Mouse (Mus musculus) mesoderm, embryonic 11.5 days (tissue): ENCODE results near the gene Gm11939.
"Not testable (repeated sequence)": the region's sequence is repeated elsewhere in the genome, so short reads cannot be mapped to it uniquely, and the experiment has no call there.

Experiments used
- DNase-seq: peaks from one replicate; pipeline ENCODE4 v3.0.0-alpha.2; 2012; ENCODE audit warnings: low read depth, low spot score

Gm11939 gene

DNA sequence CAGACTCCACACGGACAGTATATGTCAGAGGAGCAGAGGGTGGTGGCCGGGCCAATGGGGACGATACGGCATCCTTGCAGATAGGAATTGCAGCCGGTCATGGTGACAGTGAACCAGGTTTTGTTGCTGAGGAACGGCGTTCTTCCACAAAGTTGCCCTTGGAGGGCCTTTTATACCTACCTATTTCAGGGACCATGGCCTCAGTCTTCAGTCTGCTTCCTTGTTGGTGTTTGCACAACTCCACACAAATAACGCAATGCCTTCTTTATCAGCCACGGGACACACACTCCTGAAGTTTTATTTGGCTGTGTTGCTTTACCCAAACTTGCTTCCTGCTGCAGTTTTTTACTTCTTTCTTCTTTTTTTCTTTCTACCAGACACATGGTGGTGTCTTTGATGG, at the start of gene Gm11939:
Gene Gm11939, minus strand, starts transcription at position 101 of the 400 bp plus-strand sequence.
- DNase-seq = no peak

DNA sequence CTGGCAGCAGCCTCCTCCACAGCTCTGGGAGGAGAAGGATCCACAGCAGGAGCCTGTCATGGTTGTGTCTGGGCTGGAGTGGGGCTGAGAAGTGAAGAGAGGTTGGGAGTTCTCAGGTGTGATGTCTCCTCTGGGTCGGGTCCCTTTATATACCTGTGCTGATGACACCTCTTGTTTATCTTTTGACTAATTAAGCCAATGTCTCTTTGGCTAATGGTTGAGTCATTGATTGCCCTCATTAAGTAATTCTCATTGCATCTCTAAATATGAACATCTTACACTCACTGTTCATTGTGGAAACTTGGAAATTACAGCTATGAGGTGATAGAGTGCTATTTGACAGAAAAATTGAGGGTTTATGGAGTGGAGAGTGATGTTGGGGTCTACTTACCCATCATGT, 43.9 kb upstream of the Gm11939 start, which contains the start of gene Gm11938:
Gene Gm11938, minus strand, starts transcription at position 101 of the 400 bp plus-strand sequence.
- not testable (repeated sequence) for DNase-seq

- DNase-seq = not testable (repeated sequence)
Observed at GRCm38 (mm10) chr11:99597742-99598141, 38.5 kb upstream of the Gm11939 start, which contains the start of gene Krtap9-3. Krtap9-3 (minus strand) TSS chr11:99598105.

DNA sequence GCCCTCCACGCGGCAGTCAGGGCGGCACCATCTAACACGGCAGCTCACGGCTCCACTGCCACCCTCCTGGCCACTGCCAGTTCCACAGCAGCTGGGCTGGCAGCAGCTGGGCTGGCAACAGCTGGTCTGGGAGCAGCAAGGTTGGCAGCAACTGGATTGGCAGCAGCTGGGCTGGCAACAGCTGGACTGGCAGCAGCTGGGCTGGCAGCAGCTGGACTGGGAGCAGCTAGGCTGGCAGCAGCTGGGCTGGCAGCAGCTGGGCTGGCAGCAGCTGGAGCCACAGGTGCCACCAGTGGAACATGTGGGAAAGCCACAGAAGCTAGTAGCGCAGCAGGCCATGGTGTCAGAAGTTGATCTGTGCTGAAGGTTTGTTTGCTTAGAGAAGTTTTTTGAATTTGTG, 31.7 kb upstream of the Gm11939 start, which contains the start of gene Krtap1-3:
Gene Krtap1-3, minus strand, starts transcription at position 359 of the 400 bp plus-strand sequence.
- no peak for DNase-seq

- no peak for DNase-seq
Observed at GRCm38 (mm10) chr11:99585096-99585495, 25.8 kb upstream of the Gm11939 start.

- no peak for DNase-seq
Observed at GRCm38 (mm10) chr11:99583245-99583704, 24.0 kb upstream of the Gm11939 start, which contains the start of gene Krtap1-4. Krtap1-4 (minus strand) TSS chr11:99583654.

DNA sequence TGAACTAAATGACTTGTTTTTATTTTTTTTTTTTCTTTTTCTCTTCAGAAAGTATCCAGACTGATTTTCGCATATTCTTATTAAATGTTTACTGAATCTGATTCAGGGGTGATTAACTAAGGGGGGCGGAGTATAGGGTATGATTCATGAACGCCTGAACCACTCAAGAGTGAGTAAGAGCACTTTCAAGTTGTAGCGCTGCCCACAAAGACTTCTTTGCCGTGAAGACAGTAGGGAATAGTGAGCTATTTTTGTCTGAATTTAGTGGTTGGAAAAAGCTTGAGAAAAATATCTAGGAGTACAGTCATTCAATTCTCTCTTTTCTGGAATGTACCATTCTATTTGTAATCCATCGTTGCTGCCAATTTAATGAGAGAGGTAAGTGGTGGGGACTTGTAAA, 22.3 kb upstream of the Gm11939 start:
- no peak for DNase-seq

- DNase-seq = no peak
Observed at GRCm38 (mm10) chr11:99581051-99581450, 21.8 kb upstream of the Gm11939 start.

DNA sequence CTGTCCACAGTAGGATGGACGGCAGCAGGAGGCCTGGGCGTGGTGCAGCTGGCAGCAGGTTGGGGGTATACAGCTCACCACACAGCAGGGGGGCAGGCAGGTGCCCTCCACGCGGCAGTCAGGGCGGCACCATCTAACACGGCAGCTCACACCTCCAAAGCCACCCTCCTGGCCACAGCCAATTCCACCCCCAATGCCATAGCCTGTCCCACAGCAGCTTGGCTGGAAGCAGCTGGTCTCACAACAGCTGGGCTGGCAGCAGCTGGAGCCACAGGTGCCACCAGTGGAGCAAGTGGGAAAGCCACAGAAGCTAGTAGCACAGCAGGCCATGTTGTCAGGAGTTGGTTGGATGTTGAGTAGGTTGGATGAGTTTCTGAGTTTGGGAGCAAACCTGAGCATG, 21.4 kb upstream of the Gm11939 start, which contains the start of gene Krtap1-5:
Gene Krtap1-5, minus strand, starts transcription at position 381 of the 400 bp plus-strand sequence.
- DNase-seq = no peak

- peak; percentile 79 for DNase-seq
Observed at GRCm38 (mm10) chr11:99574106-99574505, 14.8 kb upstream of the Gm11939 start.

DNA sequence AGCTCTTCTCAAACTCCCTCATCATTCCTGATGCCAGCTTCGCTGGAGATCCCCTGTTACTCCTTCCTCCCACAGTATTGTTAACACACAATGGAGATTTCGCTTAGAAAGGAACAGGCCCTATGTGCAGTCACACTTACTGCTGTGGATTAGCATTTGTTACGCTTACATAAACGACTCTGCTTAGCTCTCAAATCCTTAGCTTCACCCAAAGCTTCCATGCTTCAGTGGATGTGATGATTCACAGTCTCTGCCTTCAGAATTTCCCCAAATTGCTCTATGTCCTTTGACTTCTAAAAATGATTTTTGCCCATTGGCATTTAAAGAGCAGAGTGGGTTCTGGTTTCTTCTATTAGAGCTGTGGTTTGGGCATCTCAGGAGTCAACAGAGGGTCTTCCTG, 13.9 kb upstream of the Gm11939 start:
- DNase-seq = no peak

- no peak for DNase-seq
Observed at GRCm38 (mm10) chr11:99566530-99566929, 7.3 kb upstream of the Gm11939 start, which contains the start of gene Krtap3-1. Krtap3-1 (minus strand) TSS chr11:99566630.

DNA sequence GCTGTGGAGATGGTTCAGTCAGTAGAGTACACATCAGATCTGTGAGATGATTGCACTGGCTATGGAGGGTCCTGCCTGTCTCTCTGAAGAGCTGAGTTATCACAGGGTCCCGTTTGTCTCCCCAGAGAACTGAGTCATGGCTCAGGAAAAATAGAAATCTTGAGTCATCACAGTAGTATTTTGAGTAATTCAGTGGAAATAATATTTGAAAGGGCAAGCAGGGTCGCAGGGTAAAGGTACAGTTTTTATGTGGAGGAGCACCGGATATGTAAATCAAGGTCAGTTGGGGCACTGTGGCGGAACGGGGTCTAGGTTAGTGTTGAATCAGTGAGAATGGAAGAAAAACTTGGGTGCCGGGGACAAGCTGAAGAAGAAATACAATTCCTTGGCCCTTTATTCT, 3.3 kb upstream of the Gm11939 start:
- no peak for DNase-seq

DNA sequence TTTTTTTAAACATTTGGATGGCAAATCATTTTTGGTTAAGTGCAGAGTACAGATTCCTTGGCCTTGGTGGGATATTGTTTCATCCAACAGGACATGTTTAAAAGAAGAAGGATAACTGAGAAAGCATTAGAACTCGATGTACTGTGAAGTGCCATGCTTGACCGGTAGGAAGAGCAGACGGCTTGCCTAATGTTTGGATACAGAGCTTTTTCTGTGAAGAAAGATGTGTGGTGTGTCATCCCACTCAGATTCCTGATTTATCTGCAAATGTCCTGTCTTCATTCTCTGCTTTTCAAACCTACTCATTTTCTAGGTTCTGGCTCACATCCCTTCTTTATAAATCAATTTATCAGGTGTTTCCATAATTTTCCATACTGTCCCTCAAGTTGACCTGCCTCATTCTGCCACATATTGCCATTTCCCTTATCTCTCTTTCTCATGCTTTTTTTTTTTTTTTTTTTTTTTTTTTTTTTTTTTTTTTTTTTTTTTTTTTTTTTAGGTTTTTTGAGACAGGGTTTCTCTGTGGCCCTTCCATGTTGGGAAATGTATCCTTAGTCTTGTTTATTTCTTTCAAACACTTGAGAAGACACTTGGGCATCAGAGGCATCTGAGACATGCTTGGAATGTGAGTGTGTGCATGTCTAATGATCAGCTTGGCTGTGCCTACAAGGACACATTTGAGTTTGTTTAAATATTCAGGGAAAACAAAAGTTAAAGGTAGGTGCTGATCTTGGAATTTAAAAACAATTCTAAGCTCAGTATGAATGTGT, 1.1 kb downstream of the Gm11939 start:
- DNase-seq = no peak

- DNase-seq = no peak
Observed at GRCm38 (mm10) chr11:99556753-99557152, 2.5 kb downstream of the Gm11939 start, which contains the start of gene Krtap3-2. Krtap3-2 (minus strand) TSS chr11:99556853.

GRCm38 (mm10) chr11:99556195-99556594, 3.1 kb downstream of the Gm11939 start:
- DNase-seq = no peak

GRCm38 (mm10) chr11:99550765-99551164, 8.5 kb downstream of the Gm11939 start, which contains the start of gene Krtap3-3:
Krtap3-3 (minus strand) TSS chr11:99550865.
- DNase-seq = no peak

- DNase-seq = no peak
Observed at GRCm38 (mm10) chr11:99547892-99548291, 11.4 kb downstream of the Gm11939 start.

DNA sequence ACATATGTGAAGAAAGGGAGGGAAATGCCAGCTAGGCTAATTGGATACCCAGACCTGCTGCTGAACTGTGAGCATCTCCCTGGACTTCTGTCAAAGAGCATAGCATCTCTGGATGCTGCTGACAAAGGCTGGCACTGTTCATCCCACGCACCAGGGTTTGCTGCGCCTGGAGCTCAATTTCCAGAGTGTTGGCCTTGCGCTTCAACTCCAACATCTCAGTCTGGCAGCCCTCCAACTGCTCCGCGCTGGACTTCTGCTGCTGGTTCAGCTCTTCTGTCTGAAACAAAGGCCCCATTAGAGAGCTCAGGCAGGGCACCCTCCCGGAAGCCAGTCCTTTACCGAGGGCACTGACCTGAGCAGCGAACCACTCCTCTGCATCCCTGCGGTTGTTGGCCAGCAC, 19.5 kb downstream of the Gm11939 start:
- peak; percentile 13 for DNase-seq

GRCm38 (mm10) chr11:99521288-99521860, 37.9 kb downstream of the Gm11939 start, which contains the start of gene Krt39:
Krt39 (minus strand) TSS chr11:99521338.
- no peak for DNase-seq

- no peak for DNase-seq
Observed at GRCm38 (mm10) chr11:99514098-99514497, 45.2 kb downstream of the Gm11939 start.
